Mouse (Mus musculus) heart, adult 2 months (tissue): ENCODE data around the gene Tmem212. TPM values are rescaled to one million over a fixed set of nuclear protein-coding genes. Genes with fewer than 3 reads are reported as not detected.
A peak's percentile ranks its signal among the peaks of the same experiment; 100 is the strongest.

Experiments
- DNase-seq, 2 experiments: peaks; one replicate each; pipeline ENCODE4 v3.0.0; 2021
- H3K27ac ChIP-seq: fragments of 200-600 bp; 2 replicates; pipeline ENCODE4 v1.8.1; 2022
- H3K27me3 ChIP-seq: fragments of 200-500 bp; 2 replicates; pipeline ENCODE4 v1.6.1; 2012; ENCODE audit warnings: mild to moderate bottlenecking, low read length, inconsistent platforms, mixed read lengths; ENCODE audit not compliant: control insufficient read depth, insufficient read depth
- H3K36me3 ChIP-seq: fragments of 200-500 bp; 2 replicates; pipeline ENCODE4 v1.6.1; 2012; ENCODE audit warnings: low read length, inconsistent platforms; ENCODE audit not compliant: control insufficient read depth, insufficient read depth
- H3K4me1 ChIP-seq: fragments of 200-500 bp; 2 replicates; pipeline ENCODE4 v1.6.1; 2011; ENCODE audit warnings: low read length; ENCODE audit not compliant: control insufficient read depth, insufficient read depth
- H3K4me3 ChIP-seq: fragments of 200-600 bp; 2 replicates; pipeline ENCODE4 v1.8.1; 2022
- H3K79me2 ChIP-seq: fragments of 200-500 bp; replicated peaks from 2 replicates; pipeline ENCODE4 v1.6.1; 2012; ENCODE audit warnings: mild to moderate bottlenecking, inconsistent platforms, low read length, moderate library complexity, mixed read lengths; ENCODE audit not compliant: control insufficient read depth, insufficient read depth
- H3K9ac ChIP-seq: fragments of 200-500 bp; 2 replicates; pipeline ENCODE4 v1.6.1; 2012; ENCODE audit warnings: low read depth, mild to moderate bottlenecking, control low read depth, inconsistent platforms, low read length, mixed read lengths
- CTCF ChIP-seq: fragments of 200-600 bp; IDR thresholded peaks from 2 replicates; pipeline ENCODE4 v1.8.1; 2022; ENCODE audit warnings: antibody characterized with exemption, mild to moderate bottlenecking, moderate library complexity
- EP300 ChIP-seq: fragments of 200-500 bp; IDR thresholded peaks from 2 replicates; pipeline ENCODE4 v1.6.1; 2011; ENCODE audit warnings: low read depth, low read length, control low read depth; ENCODE audit not compliant: insufficient read depth
- POLR2A ChIP-seq: fragments of 200-500 bp; IDR thresholded peaks from 2 replicates; pipeline ENCODE4 v1.6.1; 2011; ENCODE audit warnings: mild to moderate bottlenecking, low read depth, low read length, control low read depth; ENCODE audit not compliant: insufficient read depth
- WGBS: fragments of 180-500 bp; shearing (Covaris S2); methylation state at CpG from one replicate; pipeline ENCODE4 v1.1.7; 2018; 5-methylcytosine and 5-hydroxymethylcytosine counted together
- intact Hi-C: fragments of 180-260 bp; cut with DNase I; formaldehyde crosslinking; loops from one replicate; pipeline ENCODE4 v1.15.1; 2025
- polyA plus RNA-seq: library from polyadenylated mRNA; depleted of rRNA; stranded (reverse); fragments of >200 nt; gene quantifications from 2 replicates; pipeline ENCODE4 v1.2.3, GENCODE M21; 2012
- total RNA-seq, 2 experiments: library from RNA; stranded (reverse); gene quantifications; 2 replicates each; pipeline ENCODE4 v1.2.3; 2021

Tmem212 gene
- total and polyA plus RNA-seq, 3 experiments, result 4.9 TPM; not detected in 2

- Histone ChIP-seq H3K27me3 (no peaks in the 10 kb centered on the region), H3K36me3 (no peaks in the 10 kb centered on the region; the same call in 1 of the 2 replicates), H3K4me1 (peaks cover 6% of the 10 kb centered on the region), H3K79me2 (no peaks in the 10 kb centered on the region), H3K9ac (no peak overlapping the region), H3K27ac (peak overlapping the region; percentile 38), H3K4me3 (no peak overlapping the region)
- intact Hi-C loops, result loop anchor here (2.0 to 5.0 kb wide), 3 partner anchors 45 to 227 kb away; partner anchors contain the start of gene Fndc3b
- peak; percentile 11 to 22 for DNase-seq
- TF ChIP-seq EP300 (no peak), POLR2A (no peak), CTCF (no peak)
- WGBS, result 78% methylated on average over 13 of the region's 13 CpGs
Measured at GRCm38 (mm10) chr3:27937144-27938110, 41.3 kb upstream of the Tmem212 start.

GRCm38 (mm10) chr3:27936731-27937130 is 40.6 kb upstream of the Tmem212 start:
- TF ChIP-seq POLR2A, result no peak
- no peak for TF ChIP-seq CTCF
- TF ChIP-seq EP300, result no peak
- no peak overlapping the region for H3K27ac ChIP-seq
- 68% methylated on average over 5 of the region's 5 CpGs for WGBS

GRCm38 (mm10) chr3:27935644-27936043 is 39.5 kb upstream of the Tmem212 start:
- Histone ChIP-seq H3K79me2 (no peaks in the 10 kb centered on the region), H3K27ac (no peak overlapping the region), H3K27me3 (no peaks in the 10 kb centered on the region), H3K4me3 (no peak overlapping the region), H3K4me1 (peaks cover 5% of the 10 kb centered on the region), H3K36me3 (no peaks in the 10 kb centered on the region), H3K9ac (no peak overlapping the region)
- intact Hi-C loops, result loop anchor here (5.0 kb wide), 1 partner anchor 73 kb away; no protein-coding TSS in a partner anchor
- 84% methylated on average over 3 of the region's 3 CpGs for WGBS
- TF ChIP-seq CTCF, result no peak
- TF ChIP-seq POLR2A, result no peak
- no peak for TF ChIP-seq EP300
- peak in 1 of 2 experiments; percentile 8 for DNase-seq

More at GRCm38 (mm10) chr3:27936731-27937130, 40.6 kb upstream of the Tmem212 start:
- Histone ChIP-seq H3K9ac (no peak overlapping the region), H3K79me2 (no peaks in the 10 kb centered on the region), H3K4me1 (peaks cover 5% of the 10 kb centered on the region), H3K27me3 (no peaks in the 10 kb centered on the region), H3K4me3 (no peak overlapping the region), H3K36me3 (no peaks in the 10 kb centered on the region)
- peak in 1 of 2 experiments; percentile 4 for DNase-seq
- intact Hi-C loops, result loop anchor here (5.0 kb wide), 1 partner anchor 74 kb away; no protein-coding TSS in a partner anchor

- Histone ChIP-seq H3K4me1 (no peaks in the 10 kb centered on the region), H3K9ac (no peak overlapping the region), H3K27me3 (no peaks in the 10 kb centered on the region), H3K36me3 (no peaks in the 10 kb centered on the region), H3K4me3 (no peak overlapping the region), H3K79me2 (no peaks in the 10 kb centered on the region), H3K27ac (no peak overlapping the region)
- TF ChIP-seq CTCF (no peak), POLR2A (no peak), EP300 (no peak)
- intact Hi-C loops, result no loop called here
- 87% methylated on average over 5 of the region's 5 CpGs for WGBS
- no peak for DNase-seq
Measured at GRCm38 (mm10) chr3:27932391-27932790, 36.2 kb upstream of the Tmem212 start.

GRCm38 (mm10) chr3:27929219-27929618 is 33.1 kb upstream of the Tmem212 start:
- no peak for DNase-seq
- Histone ChIP-seq H3K9ac (no peak overlapping the region), H3K36me3 (no peaks in the 10 kb centered on the region), H3K27ac (no peak overlapping the region), H3K4me3 (no peak overlapping the region), H3K4me1 (no peaks in the 10 kb centered on the region), H3K79me2 (no peaks in the 10 kb centered on the region), H3K27me3 (no peaks in the 10 kb centered on the region)
- no peak for TF ChIP-seq CTCF
- TF ChIP-seq POLR2A, result no peak
- no peak for TF ChIP-seq EP300
- intact Hi-C loops, result no loop called here
- WGBS, result 73% methylated on average over 4 of the region's 4 CpGs

- Histone ChIP-seq H3K4me3 (no peak overlapping the region), H3K27me3 (no peaks in the 10 kb centered on the region), H3K79me2 (no peaks in the 10 kb centered on the region), H3K9ac (no peak overlapping the region), H3K4me1 (no peaks in the 10 kb centered on the region), H3K27ac (no peak overlapping the region), H3K36me3 (no peaks in the 10 kb centered on the region)
- WGBS, result 70% methylated on average over 3 of the region's 3 CpGs
- intact Hi-C loops, result no loop called here
- DNase-seq, result peak in 1 of 2 experiments; percentile 7
- no peak for TF ChIP-seq POLR2A
- no peak for TF ChIP-seq CTCF
- TF ChIP-seq EP300, result no peak
Measured at GRCm38 (mm10) chr3:27924037-27924436, 27.9 kb upstream of the Tmem212 start.
